Mouse (Mus musculus) inflammation-experienced regulatory T-cells, adult 6 months (primary cell): ENCODE data around the gene Ccdc137. TPM values are rescaled to one million over a fixed set of nuclear protein-coding genes. Genes with fewer than 3 reads are reported as not detected.
"Not testable (repeated sequence)": the region's sequence is repeated elsewhere in the genome, so short reads cannot be mapped to it uniquely, and the experiment has no call there.

Experiments
- ATAC-seq: one replicate; pipeline ENCODE4 v1.8.0; 2017
- polyA plus RNA-seq, 3 experiments: library from polyadenylated mRNA; unstranded; fragments of 100-300 nt; shearing (Covaris generic); gene quantifications; one replicate each; pipeline ENCODE4 v1.2.1; 2017

The Ccdc137 gene
- polyA plus RNA-seq: 10 to 100 TPM; 17.8 to 26.0 (median 17.9) TPM

GRCm38 (mm10) chr11:120457772-120458751, at the start of gene Ccdc137, which contains the start of gene Oxld1:
TSS of gene Ccdc137 (plus strand) at chr11:120458115.
TSS of gene Oxld1 (minus strand) at chr11:120458068.
- ATAC-seq: peak; percentile 99

GRCm38 (mm10) chr11:120413621-120414020, 44.3 kb upstream of the Ccdc137 start:
- not testable (repeated sequence) for ATAC-seq

GRCm38 (mm10) chr11:120417852-120418251, 40.1 kb upstream of the Ccdc137 start:
- no peak for ATAC-seq

GRCm38 (mm10) chr11:120418592-120418991, 39.3 kb upstream of the Ccdc137 start:
- ATAC-seq: no peak

GRCm38 (mm10) chr11:120422651-120423568, 35.0 kb upstream of the Ccdc137 start:
- no peak for ATAC-seq

- no peak for ATAC-seq
These were observed 34.2 kb upstream of the Ccdc137 start for GRCm38 (mm10) chr11:120423569-120424295.

- no peak for ATAC-seq
These were observed 31.2 kb upstream of the Ccdc137 start for GRCm38 (mm10) chr11:120426727-120427126.

GRCm38 (mm10) chr11:120437152-120437856, 20.6 kb upstream of the Ccdc137 start, which contains the start of gene Nploc4:
TSS of gene Nploc4 (minus strand) at chr11:120437708.
- peak; percentile 41 for ATAC-seq

- no peak for ATAC-seq
These were observed 20.0 kb upstream of the Ccdc137 start for GRCm38 (mm10) chr11:120437857-120438385.

- no peak for ATAC-seq
These were observed 15.6 kb upstream of the Ccdc137 start, which contains the start of gene Tspan10 for GRCm38 (mm10) chr11:120442344-120442743. TSS of gene Tspan10 (plus strand) at chr11:120442644.

- ATAC-seq: no peak
These were observed 15.1 kb upstream of the Ccdc137 start for GRCm38 (mm10) chr11:120442765-120443280.

- no peak for ATAC-seq
These were observed 13.8 kb upstream of the Ccdc137 start for GRCm38 (mm10) chr11:120444106-120444505.

GRCm38 (mm10) chr11:120445475-120445874, 12.4 kb upstream of the Ccdc137 start:
- ATAC-seq: no peak

- no peak for ATAC-seq
These were observed 10.7 kb upstream of the Ccdc137 start for GRCm38 (mm10) chr11:120447179-120447578.

GRCm38 (mm10) chr11:120452246-120452645, 5.7 kb upstream of the Ccdc137 start:
- ATAC-seq: no peak

- ATAC-seq: no peak
These were observed 4.6 kb upstream of the Ccdc137 start, which contains the start of gene Pde6g for GRCm38 (mm10) chr11:120453306-120453705. TSS of gene Pde6g (minus strand) at chr11:120453500.

GRCm38 (mm10) chr11:120454965-120455364, 3.0 kb upstream of the Ccdc137 start:
- ATAC-seq: no peak

GRCm38 (mm10) chr11:120455413-120455812, 2.5 kb upstream of the Ccdc137 start:
- ATAC-seq: no peak

- ATAC-seq: no peak
These were observed 545 bp upstream of the Ccdc137 start for GRCm38 (mm10) chr11:120457370-120457769.

- ATAC-seq: no peak
These were observed 1.1 kb downstream of the Ccdc137 start for GRCm38 (mm10) chr11:120458847-120459597.
